Mouse (Mus musculus) E14TG2a.4 (cell line): Measurements from ENCODE around the gene Rprd1b.

Source experiments
- H3K27me3 ChIP-seq: 2 replicates; pipeline ENCODE4 v1.6.1; 2014; ENCODE audit warnings: low read length, control low read depth; ENCODE audit not compliant: insufficient read depth
- H3K36me3 ChIP-seq: 2 replicates; pipeline ENCODE4 v1.6.1; 2014; ENCODE audit warnings: low read length, control low read depth; ENCODE audit not compliant: insufficient read depth
- H3K4me1 ChIP-seq: replicated peaks from 2 replicates; pipeline ENCODE4 v1.6.1; 2014; ENCODE audit warnings: low read depth, low read length, control low read depth
- H3K4me3 ChIP-seq: replicated peaks from 2 replicates; pipeline ENCODE4 v1.5.1; 2014; ENCODE audit warnings: mild to moderate bottlenecking, low read length
- H3K9me3 ChIP-seq: 2 replicates; pipeline ENCODE4 v1.6.1; 2014; ENCODE audit warnings: low read length, control low read depth
- CTCF ChIP-seq: conservative IDR thresholded peaks from 2 replicates; pipeline ENCODE4 v1.5.1; 2014; ENCODE audit warnings: low read length
- NANOG ChIP-seq: IDR thresholded peaks from 2 replicates; pipeline ENCODE4 v1.6.1; 2014; ENCODE audit warnings: borderline replicate concordance, low read length, mixed read lengths
- POU5F1 ChIP-seq: IDR thresholded peaks from 2 replicates; pipeline ENCODE4 v1.6.1; 2014; ENCODE audit warnings: low read length, borderline replicate concordance

The Rprd1b gene

GRCm38 (mm10) chr2:158098730-158099129, 70.4 kb downstream of the Rprd1b start:
- H3K27me3 ChIP-seq, result no peaks in the 10 kb centered on the region
- no peak overlapping the region for H3K4me3 ChIP-seq
- H3K36me3 ChIP-seq, result no peaks in the 10 kb centered on the region
- TF ChIP-seq CTCF (no peak), NANOG (no peak), POU5F1 (no peak)
- H3K4me1 ChIP-seq, result peaks cover 9% of the 10 kb centered on the region
- H3K9me3 ChIP-seq, result no peaks in the 10 kb centered on the region

- no peak overlapping the region for H3K4me3 ChIP-seq
These were observed 71.2 kb downstream of the Rprd1b start for GRCm38 (mm10) chr2:158099537-158099936.

GRCm38 (mm10) chr2:158101768-158102167, 73.5 kb downstream of the Rprd1b start:
- H3K4me3 ChIP-seq, result no peak overlapping the region
- no peak for TF ChIP-seq CTCF
- no peak for TF ChIP-seq NANOG
- no peaks in the 10 kb centered on the region for H3K36me3 ChIP-seq
- H3K9me3 ChIP-seq, result no peaks in the 10 kb centered on the region
- no peaks in the 10 kb centered on the region for H3K4me1 ChIP-seq
- no peaks in the 10 kb centered on the region for H3K27me3 ChIP-seq

More at GRCm38 (mm10) chr2:158099537-158099936, 71.2 kb downstream of the Rprd1b start:
- Histone ChIP-seq H3K9me3 (no peaks in the 10 kb centered on the region), H3K27me3 (no peaks in the 10 kb centered on the region), H3K4me1 (peaks cover under 1% of the 10 kb centered on the region), H3K36me3 (no peaks in the 10 kb centered on the region)
- TF ChIP-seq POU5F1 (no peak), NANOG (no peak), CTCF (no peak)

GRCm38 (mm10) chr2:158104966-158105365, 76.7 kb downstream of the Rprd1b start:
- Histone ChIP-seq H3K36me3 (no peaks in the 10 kb centered on the region), H3K27me3 (no peaks in the 10 kb centered on the region), H3K4me3 (no peak overlapping the region), H3K4me1 (peaks cover 19% of the 10 kb centered on the region), H3K9me3 (no peaks in the 10 kb centered on the region)
- TF ChIP-seq CTCF (no peak), NANOG (no peak), POU5F1 (no peak)

DNA sequence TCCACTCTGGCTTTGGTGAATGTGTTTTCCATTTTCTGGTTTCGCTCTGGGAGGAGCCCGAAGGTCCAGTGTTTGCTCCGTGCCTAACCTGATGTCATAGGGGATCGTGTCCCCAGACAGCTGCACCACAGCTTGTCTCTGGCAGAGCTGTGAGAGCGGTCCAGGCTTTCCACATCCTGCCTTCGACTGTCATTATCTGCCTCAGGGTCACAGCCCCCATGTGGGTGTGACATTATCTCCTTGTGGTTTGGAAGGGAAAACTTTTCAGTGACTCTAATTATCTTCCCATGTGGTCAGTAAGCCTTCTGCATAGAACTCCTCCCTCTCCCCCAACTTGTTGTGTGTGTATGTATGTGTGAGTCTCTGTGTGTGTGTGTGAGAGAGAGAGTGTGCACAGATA, 77.3 kb downstream of the Rprd1b start:
- H3K4me1 ChIP-seq, result peaks cover 19% of the 10 kb centered on the region
- no peak overlapping the region for H3K4me3 ChIP-seq
- H3K36me3 ChIP-seq, result no peaks in the 10 kb centered on the region
- H3K9me3 ChIP-seq, result no peaks in the 10 kb centered on the region
- TF ChIP-seq CTCF (no peak), NANOG (no peak), POU5F1 (no peak)
- no peaks in the 10 kb centered on the region for H3K27me3 ChIP-seq

DNA sequence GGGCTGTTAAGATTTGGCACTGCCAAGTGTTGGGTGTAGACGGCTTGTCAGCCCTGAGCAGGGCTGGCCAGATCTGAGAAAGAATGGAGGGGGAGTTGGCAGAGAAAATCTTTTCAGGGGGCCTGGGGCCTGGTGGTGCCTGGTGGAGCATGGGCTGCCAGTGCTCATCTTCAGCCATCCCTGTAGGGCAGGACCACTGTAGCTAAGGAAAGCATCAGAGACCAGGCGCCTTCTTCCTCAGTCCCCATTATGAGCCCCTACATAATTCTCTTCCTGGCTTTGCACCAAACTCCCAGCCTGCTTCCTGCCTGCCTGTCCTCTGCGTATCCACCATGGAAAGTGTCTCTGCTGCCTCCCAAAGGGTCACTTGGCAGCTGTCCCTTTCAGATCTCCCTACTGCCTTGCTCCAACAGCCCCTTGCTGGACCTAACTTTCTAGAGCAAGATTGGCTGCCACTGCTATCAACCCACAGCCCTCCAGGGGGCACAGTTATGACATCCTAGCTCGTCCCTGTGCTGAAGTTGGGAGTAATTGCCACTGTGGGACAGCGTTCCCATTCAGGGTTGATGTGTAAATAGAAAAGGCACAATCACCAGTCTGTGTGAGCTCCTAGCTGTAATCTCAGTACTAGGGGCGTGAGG, 78.8 kb downstream of the Rprd1b start:
- no peak overlapping the region for H3K4me3 ChIP-seq
- peaks cover 19% of the 10 kb centered on the region for H3K4me1 ChIP-seq
- no peak for TF ChIP-seq POU5F1
- TF ChIP-seq CTCF, result no peak
- no peak for TF ChIP-seq NANOG
- H3K27me3 ChIP-seq, result no peaks in the 10 kb centered on the region
- no peaks in the 10 kb centered on the region for H3K9me3 ChIP-seq
- no peaks in the 10 kb centered on the region for H3K36me3 ChIP-seq

- Histone ChIP-seq H3K4me1 (peaks cover 19% of the 10 kb centered on the region), H3K27me3 (no peaks in the 10 kb centered on the region), H3K4me3 (no peak overlapping the region), H3K36me3 (no peaks in the 10 kb centered on the region), H3K9me3 (peaks cover 8% of the 10 kb centered on the region)
- TF ChIP-seq NANOG (no peak), CTCF (no peak), POU5F1 (no peak)
These were observed 81.2 kb downstream of the Rprd1b start for GRCm38 (mm10) chr2:158109516-158109915.

GRCm38 (mm10) chr2:158113591-158114257, 85.4 kb downstream of the Rprd1b start:
- Histone ChIP-seq H3K36me3 (no peaks in the 10 kb centered on the region), H3K9me3 (peaks cover 8% of the 10 kb centered on the region), H3K27me3 (no peaks in the 10 kb centered on the region), H3K4me3 (no peak overlapping the region), H3K4me1 (peaks cover 16% of the 10 kb centered on the region)
- TF ChIP-seq CTCF (no peak), POU5F1 (no peak), NANOG (no peak)

GRCm38 (mm10) chr2:158114931-158115330, 86.6 kb downstream of the Rprd1b start:
- peaks cover 8% of the 10 kb centered on the region for H3K9me3 ChIP-seq
- H3K4me1 ChIP-seq, result peaks cover 7% of the 10 kb centered on the region; the same call in 1 of the 2 replicates
- no peaks in the 10 kb centered on the region; the same call in 1 of the 2 replicates for H3K27me3 ChIP-seq
- no peaks in the 10 kb centered on the region for H3K36me3 ChIP-seq
- TF ChIP-seq CTCF (no peak), POU5F1 (no peak), NANOG (no peak)
- no peak overlapping the region for H3K4me3 ChIP-seq
